Mouse (Mus musculus): ENCODE data around the gene Cpm. TPM values are rescaled to one million over a fixed set of nuclear protein-coding genes. Genes with fewer than 3 reads are reported as not detected.
A peak's percentile ranks its signal among the peaks of the same experiment; 100 is the strongest.

The Cpm gene
- polyA plus RNA-seq, 1 experiment from 2014 or later = 7.1 TPM

DNA sequence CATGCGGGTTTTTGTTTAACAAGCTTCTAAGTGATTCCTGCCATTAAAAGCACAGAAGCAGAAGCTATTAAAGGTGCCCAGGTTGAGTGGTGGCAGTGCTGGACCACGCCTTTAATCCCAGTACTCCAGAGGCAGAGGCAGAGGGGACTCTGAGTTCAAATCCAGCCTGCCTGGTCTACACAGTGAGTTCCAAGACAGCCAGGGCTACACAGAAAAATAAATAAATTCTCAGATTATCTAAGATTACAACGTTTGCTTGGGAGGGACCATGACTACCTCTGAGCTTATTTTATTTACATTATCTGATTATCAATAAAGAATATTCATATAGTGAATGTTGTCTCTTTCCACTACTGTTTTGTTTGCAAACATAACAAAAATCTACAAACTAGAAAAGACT lies 57.7 kb downstream of the Cpm start:
- Histone ChIP-seq H3K4me3 (no peak overlapping the region), H3K4me2 (no peak overlapping the region), H3K27ac (no peak overlapping the region), H3K36me3 (replicated peaks) (peaks cover 26% of the 10 kb centered on the region), H3K4me1 (no peaks in the 10 kb centered on the region), H3K9me3 (no peaks in the 10 kb centered on the region), H3K27me3 (replicated peaks) (no peaks in the 10 kb centered on the region), H3K9ac (no peak overlapping the region)
- ATAC-seq (replicated peaks) = no peak
- 75% methylated on average over 3 of the region's 3 CpGs for WGBS

GRCm38 (mm10) chr10:117687577-117687976 lies 58.3 kb downstream of the Cpm start:
- H3K4me1 ChIP-seq = no peaks in the 10 kb centered on the region
- H3K4me2 ChIP-seq = no peak overlapping the region
- 90% methylated on average over 7 of the region's 7 CpGs for WGBS
- H3K4me3 ChIP-seq = no peak overlapping the region
- peaks cover 31% of the 10 kb centered on the region for H3K36me3 ChIP-seq (replicated peaks)
- ATAC-seq (replicated peaks) = no peak
- no peak overlapping the region for H3K9ac ChIP-seq
- H3K27me3 ChIP-seq (replicated peaks) = no peaks in the 10 kb centered on the region
- no peak overlapping the region for H3K27ac ChIP-seq
- no peaks in the 10 kb centered on the region for H3K9me3 ChIP-seq

- no peaks in the 10 kb centered on the region for H3K4me1 ChIP-seq
- H3K9me3 ChIP-seq = no peaks in the 10 kb centered on the region
- WGBS = 89% methylated on average over 13 of the region's 13 CpGs
- ATAC-seq (replicated peaks) = 0 out of 2 replicates have a peak, but pooled peaks have one; percentile 48
- H3K4me3 ChIP-seq = no peak overlapping the region
- H3K4me2 ChIP-seq = no peak overlapping the region
- no peak overlapping the region for H3K9ac ChIP-seq
- no peaks in the 10 kb centered on the region for H3K27me3 ChIP-seq (replicated peaks)
- H3K27ac ChIP-seq = no peak overlapping the region
- peaks cover 37% of the 10 kb centered on the region for H3K36me3 ChIP-seq (replicated peaks)
Observed at GRCm38 (mm10) chr10:117688204-117689151, 59.2 kb downstream of the Cpm start.

DNA sequence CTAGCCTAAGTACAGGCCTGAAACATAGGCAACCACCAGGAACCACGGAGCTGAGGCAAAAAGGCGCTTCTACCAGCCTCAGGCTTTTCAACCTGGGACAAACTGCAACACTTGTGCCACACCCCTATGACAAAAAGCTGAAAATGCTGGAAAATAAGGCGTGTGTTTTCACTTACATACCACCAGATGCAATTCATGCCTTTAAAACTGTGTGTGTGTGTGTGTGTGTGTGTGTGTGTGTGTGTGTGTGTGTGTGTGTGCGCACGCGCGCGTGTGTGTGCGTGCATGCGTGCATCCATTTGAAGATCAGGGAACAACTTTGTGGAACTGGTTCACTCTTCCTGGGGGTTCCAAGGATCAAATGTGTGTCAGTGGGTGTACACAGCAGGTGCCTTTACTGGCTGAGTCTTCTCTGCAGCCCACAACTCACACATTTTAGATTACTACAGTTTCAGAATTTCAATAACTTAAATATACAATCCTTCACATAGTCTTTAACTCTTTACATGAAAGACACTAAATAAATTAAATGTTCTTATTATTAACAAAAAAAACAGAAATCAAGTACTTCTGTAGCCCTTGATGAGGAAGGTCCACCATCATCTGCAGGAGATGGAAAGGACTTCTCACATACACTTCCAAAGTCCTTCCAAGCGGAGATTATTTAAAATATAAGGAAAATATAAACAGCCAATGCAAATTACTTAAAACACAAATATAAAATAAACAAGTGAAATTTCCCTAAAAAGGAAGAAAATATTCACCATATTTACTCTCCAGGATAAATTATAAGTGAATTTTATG lies 60.2 kb downstream of the Cpm start:
- no peaks in the 10 kb centered on the region for H3K4me1 ChIP-seq
- WGBS = 93% methylated on average over 11 of the region's 11 CpGs
- no peak overlapping the region for H3K9ac ChIP-seq
- H3K4me2 ChIP-seq = no peak overlapping the region
- no peak overlapping the region for H3K27ac ChIP-seq
- no peaks in the 10 kb centered on the region for H3K27me3 ChIP-seq (replicated peaks)
- no peaks in the 10 kb centered on the region for H3K9me3 ChIP-seq
- H3K36me3 ChIP-seq (replicated peaks) = peaks cover 44% of the 10 kb centered on the region
- no peak overlapping the region for H3K4me3 ChIP-seq
- no peak for ATAC-seq (replicated peaks)

DNA sequence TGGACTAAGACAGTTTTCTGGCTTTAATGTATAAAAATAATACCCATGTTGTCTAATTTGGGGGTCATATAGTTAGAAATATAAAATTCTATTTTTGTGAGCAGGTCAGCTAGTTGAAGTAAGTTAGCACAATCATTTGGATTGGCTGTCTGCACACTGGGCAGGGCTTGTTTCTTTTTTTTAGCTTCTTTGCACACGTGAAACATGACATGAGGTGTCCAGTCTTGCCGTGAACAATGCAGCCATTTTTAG lies 60.7 kb downstream of the Cpm start:
- peaks cover 48% of the 10 kb centered on the region for H3K36me3 ChIP-seq (replicated peaks)

DNA sequence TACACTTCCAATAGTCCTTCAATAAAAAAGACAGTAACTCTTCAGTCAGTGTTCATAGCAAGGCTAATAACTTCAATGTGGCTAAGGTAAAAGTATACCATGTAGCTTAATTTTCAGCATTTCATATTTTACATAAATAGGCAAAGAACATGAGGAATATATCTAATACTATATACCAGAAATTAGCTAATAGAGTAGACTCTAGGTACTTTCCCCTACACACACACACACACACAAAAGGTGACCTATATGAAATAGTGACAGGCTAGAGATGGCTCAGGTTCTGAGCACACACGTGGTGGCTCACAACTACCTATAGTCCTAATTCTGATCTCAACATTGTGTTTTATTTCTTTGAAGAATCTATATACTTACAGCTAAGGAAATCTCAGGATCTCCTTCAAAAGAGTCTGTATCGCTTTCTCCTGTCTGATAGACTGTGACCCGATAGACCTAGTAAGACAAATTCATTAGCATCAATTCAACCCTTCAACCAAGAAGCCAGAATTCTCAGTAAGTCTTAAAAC lies 61.5 kb downstream of the Cpm start:
- no peaks in the 10 kb centered on the region for H3K27me3 ChIP-seq (replicated peaks)
- H3K9me3 ChIP-seq = no peaks in the 10 kb centered on the region
- 93% methylated on average over 3 of the region's 3 CpGs for WGBS
- H3K9ac ChIP-seq = no peak overlapping the region
- no peak overlapping the region for H3K4me3 ChIP-seq
- no peaks in the 10 kb centered on the region for H3K4me1 ChIP-seq
- no peak for ATAC-seq (replicated peaks)
- H3K36me3 ChIP-seq (replicated peaks) = peaks cover 55% of the 10 kb centered on the region
- no peak overlapping the region for H3K4me2 ChIP-seq
- no peak overlapping the region for H3K27ac ChIP-seq

More for the DNA sequence above, 60.7 kb downstream of the Cpm start:
- Histone ChIP-seq H3K9ac (no peak overlapping the region), H3K4me1 (no peaks in the 10 kb centered on the region), H3K27ac (no peak overlapping the region), H3K9me3 (no peaks in the 10 kb centered on the region), H3K4me3 (no peak overlapping the region), H3K4me2 (no peak overlapping the region), H3K27me3 (replicated peaks) (no peaks in the 10 kb centered on the region)
- WGBS = 79% methylated on average over 2 of the region's 2 CpGs
- ATAC-seq (replicated peaks) = no peak

- H3K36me3 ChIP-seq (replicated peaks) = peaks cover 60% of the 10 kb centered on the region
- no peaks in the 10 kb centered on the region for H3K9me3 ChIP-seq
- no peak for ATAC-seq (replicated peaks)
- H3K27me3 ChIP-seq (replicated peaks) = no peaks in the 10 kb centered on the region
- no peak overlapping the region for H3K27ac ChIP-seq
- 97% methylated on average over 10 of the region's 10 CpGs for WGBS
- H3K9ac ChIP-seq = no peak overlapping the region
- H3K4me2 ChIP-seq = no peak overlapping the region
- H3K4me1 ChIP-seq = no peaks in the 10 kb centered on the region
- no peak overlapping the region for H3K4me3 ChIP-seq
Observed at GRCm38 (mm10) chr10:117691389-117691968, 62.2 kb downstream of the Cpm start.

DNA sequence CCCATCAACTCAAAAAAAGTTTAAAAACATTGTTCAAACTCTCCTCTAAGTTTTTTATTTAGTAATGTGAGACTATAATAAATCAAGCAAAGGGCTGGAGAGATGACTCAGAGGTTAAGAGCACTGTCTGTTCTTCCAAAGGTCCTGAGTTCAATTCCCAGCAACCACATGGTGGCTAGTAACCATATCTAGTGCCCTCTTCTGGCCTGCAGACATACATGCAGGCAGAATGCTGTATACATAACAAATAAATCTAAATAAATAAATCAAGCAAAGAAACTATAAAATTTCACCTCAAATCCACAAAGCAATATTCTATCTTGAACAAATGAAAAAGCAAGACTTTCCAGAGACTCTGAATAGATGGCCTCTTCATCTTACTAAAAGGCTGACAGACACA lies 62.9 kb downstream of the Cpm start:
- H3K9ac ChIP-seq = no peak overlapping the region
- no peak overlapping the region for H3K4me3 ChIP-seq
- H3K27me3 ChIP-seq (replicated peaks) = no peaks in the 10 kb centered on the region
- ATAC-seq (replicated peaks) = no peak
- H3K36me3 ChIP-seq (replicated peaks) = peaks cover 66% of the 10 kb centered on the region
- no peak overlapping the region for H3K4me2 ChIP-seq
- no peak overlapping the region for H3K27ac ChIP-seq
- no peaks in the 10 kb centered on the region for H3K9me3 ChIP-seq
- no peaks in the 10 kb centered on the region for H3K4me1 ChIP-seq

- H3K27me3 ChIP-seq (replicated peaks) = no peaks in the 10 kb centered on the region
- H3K4me3 ChIP-seq = no peak overlapping the region
- no peaks in the 10 kb centered on the region for H3K4me1 ChIP-seq
- 97% methylated on average over 5 of the region's 5 CpGs for WGBS
- no peaks in the 10 kb centered on the region for H3K9me3 ChIP-seq
- H3K36me3 ChIP-seq (replicated peaks) = peaks cover 74% of the 10 kb centered on the region
- H3K9ac ChIP-seq = no peak overlapping the region
- ATAC-seq (replicated peaks) = no peak
- H3K4me2 ChIP-seq = no peak overlapping the region
- H3K27ac ChIP-seq = no peak overlapping the region
Observed at GRCm38 (mm10) chr10:117692953-117693352, 63.7 kb downstream of the Cpm start.

DNA sequence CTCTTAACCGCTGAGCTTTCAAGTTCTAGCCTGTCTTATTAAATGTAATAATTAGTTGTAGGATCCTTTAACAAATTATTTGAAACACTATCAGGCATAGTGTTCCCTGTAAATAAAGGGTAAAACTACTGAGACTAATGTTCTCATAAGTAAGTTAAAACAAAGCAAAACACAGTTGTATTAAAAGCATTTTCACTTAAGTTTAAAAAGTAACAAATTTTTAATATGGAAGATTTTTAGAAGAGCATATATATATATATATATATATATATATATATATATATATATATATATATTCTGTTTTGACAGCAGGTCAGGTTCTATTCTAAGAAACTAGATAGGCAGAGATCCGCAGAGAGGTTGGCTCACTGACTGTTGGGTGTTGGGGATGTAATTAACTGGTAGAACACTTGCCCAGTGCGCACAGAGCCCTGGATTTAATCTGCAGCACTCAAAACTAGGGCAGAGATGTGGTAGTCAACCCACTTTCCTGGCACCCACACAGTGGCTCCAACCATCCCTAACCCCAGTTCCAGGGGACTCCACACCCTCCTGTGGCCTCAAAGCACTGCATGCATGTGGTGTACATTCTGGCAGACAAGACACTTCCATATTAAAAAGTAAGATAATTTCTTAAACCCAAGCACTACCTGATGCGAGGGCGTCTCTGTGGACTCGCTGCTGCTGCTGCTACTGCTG lies 65.1 kb downstream of the Cpm start:
- Histone ChIP-seq H3K9me3 (no peaks in the 10 kb centered on the region), H3K27ac (no peak overlapping the region), H3K36me3 (replicated peaks) (peaks cover 78% of the 10 kb centered on the region), H3K4me3 (no peak overlapping the region), H3K4me1 (no peaks in the 10 kb centered on the region), H3K27me3 (replicated peaks) (no peaks in the 10 kb centered on the region), H3K9ac (no peak overlapping the region), H3K4me2 (no peak overlapping the region)
- WGBS = 98% methylated on average over 6 of the region's 6 CpGs
- no peak for ATAC-seq (replicated peaks)

- ATAC-seq (replicated peaks) = no peak
- peaks cover 80% of the 10 kb centered on the region for H3K36me3 ChIP-seq (replicated peaks)
- no peak overlapping the region for H3K9ac ChIP-seq
- WGBS = 93% methylated on average over 4 of the region's 4 CpGs
- no peak overlapping the region for H3K4me3 ChIP-seq
- H3K4me2 ChIP-seq = no peak overlapping the region
- no peak overlapping the region for H3K27ac ChIP-seq
- no peaks in the 10 kb centered on the region for H3K9me3 ChIP-seq
- H3K4me1 ChIP-seq = no peaks in the 10 kb centered on the region
- no peaks in the 10 kb centered on the region for H3K27me3 ChIP-seq (replicated peaks)
Observed at GRCm38 (mm10) chr10:117695027-117695426, 65.7 kb downstream of the Cpm start.

DNA sequence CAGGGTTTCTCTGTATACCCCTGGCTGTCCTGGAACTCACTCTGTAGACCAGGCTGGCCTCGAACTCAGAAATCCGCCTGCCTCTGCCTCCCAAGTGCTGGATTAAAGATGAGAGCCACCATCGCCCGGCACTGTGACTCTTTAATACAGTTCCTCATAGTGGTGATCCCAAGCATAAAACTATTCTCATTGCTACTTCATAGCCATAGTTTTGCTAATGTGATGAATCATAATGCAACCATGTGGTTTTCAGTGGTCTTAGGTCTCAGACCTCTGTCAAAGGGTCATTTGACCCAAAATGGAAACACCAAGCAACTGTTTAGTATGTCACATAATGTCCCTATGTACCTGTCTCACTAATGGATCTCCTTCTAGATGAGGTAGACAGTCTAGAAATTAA lies 66.3 kb downstream of the Cpm start:
- Histone ChIP-seq H3K4me1 (no peaks in the 10 kb centered on the region), H3K27me3 (replicated peaks) (no peaks in the 10 kb centered on the region)

More for the DNA sequence above, 66.3 kb downstream of the Cpm start:
- Histone ChIP-seq H3K9me3 (no peaks in the 10 kb centered on the region), H3K27ac (no peak overlapping the region), H3K36me3 (replicated peaks) (peaks cover 79% of the 10 kb centered on the region), H3K4me3 (no peak overlapping the region), H3K4me2 (no peak overlapping the region), H3K9ac (no peak overlapping the region)
- 93% methylated on average over 4 of the region's 4 CpGs for whole genome bisulfite sequencing
- no peak for ATAC-seq (replicated peaks)
